Mouse (Mus musculus) stomach, embryonic 15.5 days (tissue): Measurements from ENCODE around the gene Caln1. TPM values are rescaled to one million over a fixed set of nuclear protein-coding genes. Genes with fewer than 3 reads are reported as not detected.

Experiments used
- ATAC-seq: fragments of 200-750 bp; cut with Nextera tagmentation; 2 replicates; pipeline ENCODE4 v1.8.0; 2017; ENCODE audit warnings: low read depth, moderate number of reproducible peaks, moderate TSS enrichment; ENCODE audit not compliant: insufficient read depth, low FRiP score
- H3K27ac ChIP-seq: fragments of 300-500 bp; sonication (generic); 2 replicates; pipeline ENCODE4 v1.5.1; 2015; ENCODE audit warnings: mild to moderate bottlenecking, inconsistent platforms
- H3K27me3 ChIP-seq: fragments of 300-500 bp; sonication (generic); replicated peaks from 2 replicates; pipeline ENCODE4 v1.6.1; 2015; ENCODE audit warnings: inconsistent platforms
- H3K36me3 ChIP-seq: fragments of 300-500 bp; sonication (generic); 2 replicates; pipeline ENCODE4 v1.6.1; 2015; ENCODE audit warnings: inconsistent platforms
- H3K4me1 ChIP-seq: fragments of 300-500 bp; sonication (generic); 2 replicates; pipeline ENCODE4 v1.6.1; 2015; ENCODE audit warnings: inconsistent platforms
- H3K4me2 ChIP-seq: fragments of 300-500 bp; sonication (generic); 2 replicates; pipeline ENCODE4 v1.6.1; 2015; ENCODE audit warnings: mild to moderate bottlenecking, inconsistent platforms
- H3K4me3 ChIP-seq: fragments of 300-500 bp; sonication (generic); replicated peaks from 2 replicates; pipeline ENCODE4 v1.5.1; 2015; ENCODE audit warnings: inconsistent platforms
- H3K9ac ChIP-seq: fragments of 300-500 bp; sonication (generic); 2 replicates; pipeline ENCODE4 v1.6.1; 2015; ENCODE audit warnings: inconsistent platforms
- H3K9me3 ChIP-seq: fragments of 300-500 bp; sonication (generic); 2 replicates; pipeline ENCODE4 v1.6.1; 2016; ENCODE audit warnings: inconsistent platforms
- WGBS: fragments of 180-500 bp; shearing (Covaris S2); methylation state at CpG from one replicate; pipeline ENCODE4 v1.1.7; 2015; 5-methylcytosine and 5-hydroxymethylcytosine counted together
- polyA plus RNA-seq: library from polyadenylated mRNA; unstranded; fragments of >200 nt; fragmentation: Nextera tagmentation; extraction: Ambion mirVana; gene quantifications from 2 replicates; pipeline ENCODE4 v1.2.1, GENCODE M21; 2015

Gene Caln1
- polyA plus RNA-seq, 1 experiment from 2014 or later: 0.05 TPM

DNA sequence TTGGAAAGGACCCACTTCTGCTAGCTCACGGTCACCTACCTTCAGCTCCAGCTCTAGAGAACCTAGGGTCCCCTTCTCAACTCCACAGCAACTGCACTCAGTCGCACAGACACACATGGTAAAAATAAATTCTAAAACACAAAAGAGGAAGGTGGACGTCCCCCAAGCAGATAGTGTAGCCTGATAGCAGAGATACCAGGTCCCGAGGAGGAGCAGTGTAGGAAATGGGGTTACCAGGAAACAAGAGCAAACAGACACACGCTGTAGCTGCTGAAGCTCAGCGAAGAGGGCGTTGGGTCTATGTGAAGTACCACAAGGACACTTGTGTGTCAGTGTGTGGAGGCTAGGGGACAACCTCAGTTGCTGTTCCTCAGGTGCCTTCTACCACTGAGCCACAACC lies 24.3 kb upstream of the Caln1 start:
- Histone ChIP-seq H3K4me2 (no peak overlapping the region), H3K9ac (no peak overlapping the region), H3K36me3 (peaks cover 6% of the 10 kb centered on the region), H3K4me1 (no peaks in the 10 kb centered on the region), H3K27ac (no peak overlapping the region), H3K4me3 (no peak overlapping the region), H3K9me3 (no peaks in the 10 kb centered on the region), H3K27me3 (no peaks in the 10 kb centered on the region)
- WGBS: 85% methylated on average over 7 of the region's 7 CpGs
- ATAC-seq: no peak

DNA sequence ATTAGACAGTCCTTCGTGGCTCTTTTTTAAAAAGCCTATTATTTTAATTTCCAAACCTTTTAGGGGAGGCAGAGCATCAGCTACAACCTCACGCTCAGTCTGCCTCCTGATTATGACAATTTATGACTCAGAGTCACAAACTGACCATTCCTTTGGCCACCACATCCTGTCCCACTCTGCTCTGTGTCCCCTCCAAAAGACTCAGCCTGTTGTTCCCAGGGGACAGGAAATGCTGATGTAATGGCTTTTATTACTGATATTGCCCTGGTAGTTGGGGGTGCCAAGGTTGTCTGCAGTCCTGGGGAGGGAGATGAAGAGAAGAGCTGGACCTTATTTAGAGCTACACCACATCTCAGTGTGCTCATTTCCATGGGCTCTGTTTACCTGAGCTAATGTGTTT lies 23.4 kb upstream of the Caln1 start:
- Histone ChIP-seq H3K4me1 (no peaks in the 10 kb centered on the region), H3K27me3 (no peaks in the 10 kb centered on the region), H3K4me3 (no peak overlapping the region), H3K36me3 (peaks cover 4% of the 10 kb centered on the region), H3K9ac (no peak overlapping the region), H3K9me3 (no peaks in the 10 kb centered on the region), H3K4me2 (no peak overlapping the region), H3K27ac (no peak overlapping the region)
- WGBS: 93% methylated on average over 2 of the region's 2 CpGs
- no peak for ATAC-seq

DNA sequence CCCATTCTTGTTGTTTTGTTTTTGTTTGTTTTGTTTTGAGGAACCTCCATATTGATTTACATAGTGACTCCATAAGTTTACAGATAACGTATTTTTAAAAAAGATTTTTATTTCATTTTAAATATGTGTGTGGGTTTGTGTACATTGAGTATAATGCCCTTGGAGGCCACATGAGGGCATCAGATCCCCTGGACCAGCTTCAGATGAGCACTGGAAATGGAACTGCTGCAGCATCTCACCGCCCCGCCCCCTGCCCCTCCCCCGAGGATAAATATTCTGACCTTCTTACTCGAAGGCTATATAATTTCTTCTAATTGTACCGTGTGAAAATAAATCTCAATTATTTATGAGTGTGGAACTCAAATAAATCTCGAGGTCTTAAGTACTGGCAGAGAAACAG lies 14.0 kb upstream of the Caln1 start:
- H3K9ac ChIP-seq: no peak overlapping the region
- 52% methylated on average over 7 of the region's 7 CpGs for WGBS
- H3K4me1 ChIP-seq: no peaks in the 10 kb centered on the region
- H3K4me2 ChIP-seq: no peak overlapping the region
- no peaks in the 10 kb centered on the region for H3K36me3 ChIP-seq
- H3K27ac ChIP-seq: no peak overlapping the region
- H3K9me3 ChIP-seq: no peaks in the 10 kb centered on the region
- no peak overlapping the region for H3K4me3 ChIP-seq
- no peak for ATAC-seq
- H3K27me3 ChIP-seq: no peaks in the 10 kb centered on the region

DNA sequence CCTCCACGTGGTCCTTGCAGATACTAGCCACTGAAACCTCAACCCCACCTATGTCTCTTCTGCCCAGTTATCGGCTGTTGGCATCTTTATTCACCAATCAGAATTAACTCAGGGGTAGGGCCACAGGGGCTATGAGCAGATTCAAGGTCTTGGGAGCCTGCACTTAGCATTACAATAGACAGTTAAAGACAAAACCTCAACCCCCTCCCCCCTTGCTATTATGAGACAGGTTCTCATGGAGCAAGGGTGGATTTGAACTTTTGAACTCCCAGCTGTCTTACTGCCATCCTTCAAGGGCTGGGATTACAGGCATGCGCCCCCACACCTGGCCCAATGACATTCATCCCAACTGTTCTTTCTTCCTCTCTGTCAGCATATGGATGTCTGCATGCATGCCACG lies 6.1 kb upstream of the Caln1 start:
- H3K36me3 ChIP-seq: no peaks in the 10 kb centered on the region
- H3K4me1 ChIP-seq: no peaks in the 10 kb centered on the region
- 71% methylated on average over 4 of the region's 4 CpGs for WGBS
- H3K4me2 ChIP-seq: no peak overlapping the region
- H3K9me3 ChIP-seq: no peaks in the 10 kb centered on the region
- no peak overlapping the region for H3K27ac ChIP-seq
- no peaks in the 10 kb centered on the region for H3K27me3 ChIP-seq
- H3K9ac ChIP-seq: no peak overlapping the region
- no peak for ATAC-seq
- H3K4me3 ChIP-seq: no peak overlapping the region

GRCm38 (mm10) chr5:130363773-130364172 lies 5.5 kb upstream of the Caln1 start:
- no peaks in the 10 kb centered on the region for H3K36me3 ChIP-seq
- H3K4me2 ChIP-seq: no peak overlapping the region
- ATAC-seq: no peak
- no peaks in the 10 kb centered on the region for H3K4me1 ChIP-seq
- no peaks in the 10 kb centered on the region for H3K27me3 ChIP-seq
- no peak overlapping the region for H3K27ac ChIP-seq
- H3K9ac ChIP-seq: no peak overlapping the region
- H3K9me3 ChIP-seq: no peaks in the 10 kb centered on the region
- 29% methylated on average over 3 of the region's 3 CpGs for WGBS
- H3K4me3 ChIP-seq: no peak overlapping the region

GRCm38 (mm10) chr5:130368236-130368635 lies 1.0 kb upstream of the Caln1 start:
- Histone ChIP-seq H3K27ac (no peak overlapping the region), H3K4me1 (no peaks in the 10 kb centered on the region), H3K27me3 (no peaks in the 10 kb centered on the region), H3K36me3 (no peaks in the 10 kb centered on the region), H3K9ac (no peak overlapping the region), H3K4me2 (no peak overlapping the region), H3K9me3 (no peaks in the 10 kb centered on the region), H3K4me3 (no peak overlapping the region)
- ATAC-seq: no peak
- WGBS: 77% methylated on average over 6 of the region's 6 CpGs

GRCm38 (mm10) chr5:130375411-130375810 lies 6.2 kb downstream of the Caln1 start:
- Histone ChIP-seq H3K9me3 (no peaks in the 10 kb centered on the region), H3K9ac (no peak overlapping the region), H3K27ac (no peak overlapping the region), H3K4me1 (no peaks in the 10 kb centered on the region), H3K4me2 (no peak overlapping the region), H3K27me3 (no peaks in the 10 kb centered on the region), H3K4me3 (no peak overlapping the region), H3K36me3 (no peaks in the 10 kb centered on the region)
- 96% methylated on average over 3 of the region's 3 CpGs for WGBS
- ATAC-seq: no peak

DNA sequence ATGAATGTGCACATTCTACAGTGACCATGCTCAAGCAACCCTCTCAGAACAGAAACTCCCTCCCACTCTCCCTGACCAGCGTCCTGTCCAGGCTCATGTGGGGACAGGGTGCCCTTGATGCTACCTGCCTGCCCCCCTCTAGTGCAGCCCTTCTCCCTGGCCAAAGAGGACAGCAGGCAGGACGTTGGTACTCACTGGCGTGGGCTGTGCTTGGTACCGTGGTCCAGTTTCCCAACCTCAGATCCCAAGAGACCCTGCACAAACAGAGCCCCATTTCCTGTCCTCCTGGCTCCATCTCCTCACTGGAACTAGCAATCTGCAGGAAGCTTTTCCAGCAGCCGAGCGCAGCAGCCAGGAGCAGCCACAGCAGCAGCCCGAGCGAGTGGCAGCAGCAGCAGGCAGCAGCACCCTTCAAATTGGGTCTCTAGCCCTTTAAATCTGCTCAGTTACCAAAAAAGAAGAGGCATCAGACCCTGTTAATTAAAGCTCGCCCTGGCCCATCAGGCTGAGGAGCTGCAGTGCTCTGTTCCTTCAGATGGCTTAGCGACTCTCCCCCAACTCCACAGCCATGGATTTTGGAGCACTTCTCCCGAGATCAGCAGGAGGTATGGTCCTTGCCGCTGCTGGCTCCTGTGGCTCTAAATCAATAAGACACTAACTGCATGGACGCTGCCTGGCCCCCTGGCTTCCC lies 15.1 kb downstream of the Caln1 start, which contains the start of gene A330070K13Rik:
Gene A330070K13Rik, minus strand, starts transcription at position 410 of the 691 bp plus-strand sequence.
- no peak within 1 kb of the TSS for H3K27ac ChIP-seq
- H3K4me2 ChIP-seq: peak within 1 kb of the TSS; percentile 6; the same call in 1 of the 2 replicates
- WGBS: 14% methylated on average over 13 of the region's 13 CpGs
- no peaks in the 10 kb centered on the region for H3K27me3 ChIP-seq
- H3K36me3 ChIP-seq: no peaks in the 10 kb centered on the region
- no peak within 1 kb of the TSS for H3K9ac ChIP-seq
- no peak for ATAC-seq
- no peaks in the 10 kb centered on the region for H3K4me1 ChIP-seq
- no peak within 1 kb of the TSS for H3K4me3 ChIP-seq
- H3K9me3 ChIP-seq: no peaks in the 10 kb centered on the region

GRCm38 (mm10) chr5:130386418-130386817 lies 17.2 kb downstream of the Caln1 start:
- 63% methylated on average over 7 of the region's 7 CpGs for WGBS
- no peaks in the 10 kb centered on the region for H3K27me3 ChIP-seq
- ATAC-seq: no peak
- H3K36me3 ChIP-seq: no peaks in the 10 kb centered on the region
- H3K4me1 ChIP-seq: no peaks in the 10 kb centered on the region
- no peak overlapping the region for H3K9ac ChIP-seq
- H3K4me2 ChIP-seq: no peak overlapping the region
- no peaks in the 10 kb centered on the region for H3K9me3 ChIP-seq
- H3K4me3 ChIP-seq: no peak overlapping the region
- no peak overlapping the region for H3K27ac ChIP-seq

DNA sequence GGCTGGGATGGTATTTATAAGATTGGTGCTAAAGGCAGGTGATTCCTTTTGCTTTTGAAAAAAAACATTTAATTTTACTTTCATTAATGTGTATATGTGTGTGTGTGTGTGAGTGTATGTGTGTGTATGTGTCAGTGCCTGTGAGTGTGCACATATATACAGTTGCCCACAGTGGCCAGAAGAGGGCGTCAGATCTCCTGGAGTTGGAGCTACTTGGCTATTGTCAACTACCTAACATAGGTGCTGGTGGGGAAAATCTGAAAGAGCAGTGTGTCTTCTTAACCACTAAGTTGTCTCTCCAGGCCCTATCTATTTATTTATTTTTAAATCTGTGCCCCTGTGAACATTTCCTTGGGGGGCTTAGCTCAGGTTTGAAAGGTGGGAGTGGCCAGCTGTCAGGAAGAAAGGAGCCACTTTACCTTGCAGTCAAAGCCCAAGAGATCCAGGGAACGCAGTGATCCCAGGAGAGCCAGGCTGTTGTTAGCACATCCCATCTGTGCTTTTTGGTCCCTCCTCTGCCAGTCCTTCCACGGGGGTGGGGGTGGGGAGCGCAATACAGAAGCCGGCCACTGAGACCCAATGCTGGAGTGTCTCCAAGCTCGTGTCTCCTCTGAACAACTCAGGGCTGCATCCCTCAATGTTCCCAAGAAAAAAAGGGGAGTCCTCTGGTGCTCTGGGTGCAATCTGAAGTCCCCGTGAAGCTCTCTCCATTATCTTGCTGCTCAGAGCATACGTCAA lies 24.5 kb downstream of the Caln1 start:
- no peak overlapping the region for H3K9ac ChIP-seq
- ATAC-seq: no peak

GRCm38 (mm10) chr5:130394386-130394785 lies 25.1 kb downstream of the Caln1 start:
- WGBS: 66% methylated on average over 8 of the region's 8 CpGs

More for the DNA sequence above, 24.5 kb downstream of the Caln1 start:
- Histone ChIP-seq H3K36me3 (no peaks in the 10 kb centered on the region), H3K4me1 (no peaks in the 10 kb centered on the region), H3K4me3 (no peak overlapping the region), H3K27ac (no peak overlapping the region), H3K9me3 (no peaks in the 10 kb centered on the region), H3K27me3 (no peaks in the 10 kb centered on the region), H3K4me2 (no peak overlapping the region)
- 46% methylated on average over 8 of the region's 8 CpGs for WGBS

GRCm38 (mm10) chr5:130395142-130395541 lies 25.9 kb downstream of the Caln1 start:
- Histone ChIP-seq H3K9ac (no peak overlapping the region), H3K4me2 (no peak overlapping the region), H3K9me3 (no peaks in the 10 kb centered on the region), H3K27ac (no peak overlapping the region), H3K4me1 (no peaks in the 10 kb centered on the region), H3K36me3 (no peaks in the 10 kb centered on the region), H3K27me3 (no peaks in the 10 kb centered on the region), H3K4me3 (no peak overlapping the region)
- WGBS: 61% methylated on average over 6 of the region's 6 CpGs
- ATAC-seq: no peak

More at GRCm38 (mm10) chr5:130394386-130394785, 25.1 kb downstream of the Caln1 start:
- no peak overlapping the region for H3K27ac ChIP-seq
- no peak overlapping the region for H3K4me3 ChIP-seq
- no peaks in the 10 kb centered on the region for H3K9me3 ChIP-seq
- H3K4me2 ChIP-seq: no peak overlapping the region
- no peaks in the 10 kb centered on the region for H3K27me3 ChIP-seq
- H3K4me1 ChIP-seq: no peaks in the 10 kb centered on the region
- ATAC-seq: no peak
- H3K9ac ChIP-seq: no peak overlapping the region
- H3K36me3 ChIP-seq: no peaks in the 10 kb centered on the region
